In genomic region chr14:92081080-92081479, GRCm38 (mm10) we compare ENCODE assay signal across 27 mouse cellular contexts.
"Had no signal": no experiment of that assay in that cellular context is flagged by ENCODE, and none has a peak within 500 bp of the region (broad histone marks: within the 10 kb centered on the region; RNA-seq: fewer than 3 reads in every experiment).

No protein-coding gene starts in this region.

- H3K9ac ChIP-seq: limb, embryonic 12.5 days; limb, embryonic 13.5 days; limb, embryonic 15.5 days; liver, embryonic 12.5 days; liver, embryonic 13.5 days; liver, embryonic 14.5 days; liver, embryonic 15.5 days; liver, postnatal 0 days; lung, embryonic 14.5 days; lung, embryonic 15.5 days; midbrain, embryonic 12.5 days; midbrain, embryonic 13.5 days; midbrain, embryonic 15.5 days had no signal

- H3K4me1 ChIP-seq: limb, embryonic 10.5 days; limb, embryonic 12.5 days; limb, embryonic 13.5 days; limb, embryonic 15.5 days; liver, embryonic 12.5 days; liver, embryonic 13.5 days; liver, embryonic 15.5 days; lung, embryonic 15.5 days; midbrain, embryonic 10.5 days; midbrain, embryonic 12.5 days; midbrain, embryonic 13.5 days; midbrain, embryonic 15.5 days had no signal

- H3K27ac ChIP-seq: limb, embryonic 10.5 days; limb, embryonic 12.5 days; limb, embryonic 13.5 days; limb, embryonic 15.5 days; liver, embryonic 12.5 days; liver, embryonic 13.5 days; liver, embryonic 14.5 days; liver, embryonic 15.5 days; lung, embryonic 15.5 days; macrophage; midbrain, embryonic 10.5 days; midbrain, embryonic 12.5 days; midbrain, embryonic 13.5 days; midbrain, embryonic 15.5 days had no signal

- H3K36me3 ChIP-seq: limb, embryonic 10.5 days; limb, embryonic 12.5 days; limb, embryonic 13.5 days; limb, embryonic 15.5 days; liver, embryonic 12.5 days; liver, embryonic 13.5 days; liver, embryonic 15.5 days; lung, embryonic 15.5 days; midbrain, embryonic 10.5 days; midbrain, embryonic 12.5 days; midbrain, embryonic 13.5 days; midbrain, embryonic 15.5 days had no signal

- H3K27me3 ChIP-seq: limb, embryonic 12.5 days; limb, embryonic 13.5 days; limb, embryonic 15.5 days; liver, embryonic 12.5 days; liver, embryonic 13.5 days; liver, embryonic 15.5 days; lung, embryonic 15.5 days; megakaryocyte, embryonic 14.5 days; midbrain, embryonic 12.5 days; midbrain, embryonic 13.5 days; midbrain, embryonic 15.5 days had no signal

- H3K9me3 ChIP-seq: limb, embryonic 10.5 days; limb, embryonic 12.5 days; limb, embryonic 13.5 days; limb, embryonic 15.5 days; liver, embryonic 12.5 days; liver, embryonic 13.5 days; liver, embryonic 15.5 days; lung, embryonic 15.5 days; megakaryocyte, embryonic 14.5 days; midbrain, embryonic 10.5 days; midbrain, embryonic 12.5 days; midbrain, embryonic 13.5 days; midbrain, embryonic 15.5 days had no signal

- H3K4me3 ChIP-seq: limb, embryonic 10.5 days; limb, embryonic 12.5 days; limb, embryonic 13.5 days; limb, embryonic 15.5 days; liver, embryonic 12.5 days; liver, embryonic 13.5 days; liver, embryonic 15.5 days; lung, embryonic 15.5 days; megakaryocyte, embryonic 14.5 days; midbrain, embryonic 10.5 days; midbrain, embryonic 12.5 days; midbrain, embryonic 13.5 days; midbrain, embryonic 15.5 days; myocyte had no signal

- DNase-seq: left cerebral cortex, postnatal 4 days; liver; liver, embryonic 13.5 days; liver, postnatal 0 days; lung, adult 18-20 months; lung, adult 2 months; lung, embryonic 14.5 days; lung, postnatal 10 days; lung, postnatal 14 days; lung, postnatal 36 days; lung, postnatal 4 days; midbrain, embryonic 14.5 days had no signal
